Comparison of ENCODE assay signal across 18 mouse cellular contexts in genomic region chr6:142413845-142414244, GRCm38 (mm10). TPM values are rescaled to one million over a fixed set of nuclear protein-coding genes. Genes with fewer than 3 reads are reported as not detected.
DNase-seq lines count a peak whose midpoint lies in the region; ATAC-seq and TF ChIP-seq lines count a peak whose summit lies in the region.
"Had no signal": no experiment of that assay in that cellular context is flagged by ENCODE, and none has a peak within 500 bp of the region (broad histone marks: within the 10 kb centered on the region; RNA-seq: fewer than 3 reads in every experiment).

No protein-coding gene starts in this region.

- H3K9ac ChIP-seq in forebrain, embryonic 12.5 days = no peak overlapping the region
- H3K9ac ChIP-seq in forebrain, postnatal 0 days = no peak overlapping the region
- H3K9ac ChIP-seq in midbrain, embryonic 13.5 days (replicated peaks) = no peak overlapping the region
- no peak overlapping the region for H3K9ac ChIP-seq in lung, postnatal 0 days (replicated peaks; ENCODE audit: low read depth)
- H3K9ac ChIP-seq: liver, embryonic 15.5 days had no signal

- no peak overlapping the region for H3K27ac ChIP-seq in forebrain, embryonic 12.5 days
- H3K27ac ChIP-seq in forebrain, postnatal 0 days (ENCODE audit: low read depth, low read length) = no peak overlapping the region
- no peak overlapping the region for H3K27ac ChIP-seq in hindbrain, embryonic 10.5 days
- no peak overlapping the region for H3K27ac ChIP-seq in midbrain, embryonic 13.5 days
- no peak overlapping the region for H3K27ac ChIP-seq in lung, postnatal 0 days (ENCODE audit: low read length)
- H3K27ac ChIP-seq: liver, embryonic 15.5 days had no signal

- no peak for TF ChIP-seq EP300 in lung, postnatal 0 days (IDR thresholded peaks at IDR 0.05)

- no peaks in the 10 kb centered on the region for H3K9me3 ChIP-seq in forebrain, embryonic 12.5 days
- no peaks in the 10 kb centered on the region for H3K9me3 ChIP-seq in forebrain, postnatal 0 days (ENCODE audit: low read length)
- H3K9me3 ChIP-seq in E14TG2a.4 (ENCODE audit: low read length) = no peaks in the 10 kb centered on the region
- H3K9me3 ChIP-seq in hindbrain, embryonic 10.5 days = no peaks in the 10 kb centered on the region
- no peaks in the 10 kb centered on the region for H3K9me3 ChIP-seq in midbrain, embryonic 13.5 days
- no peaks in the 10 kb centered on the region for H3K9me3 ChIP-seq in lung, postnatal 0 days (ENCODE audit: low read length)
- H3K9me3 ChIP-seq: liver, embryonic 15.5 days had no signal

- ATAC-seq in forebrain, embryonic 12.5 days (ENCODE audit: low FRiP score) = no peak
- ATAC-seq in forebrain, postnatal 0 days = no peak
- no peak for ATAC-seq in midbrain, embryonic 13.5 days
- no peak for ATAC-seq in lung, postnatal 0 days
- no peak for ATAC-seq in activated CD4-positive, CD25-positive, alpha-beta regulatory T cell, adult 4 months
- ATAC-seq: intestine, embryonic 16.5 days had no signal

- H3K4me2 ChIP-seq in forebrain, embryonic 12.5 days = peak overlapping the region; percentile 60
- no peak overlapping the region for H3K4me2 ChIP-seq in forebrain, postnatal 0 days (ENCODE audit: low read depth)
- H3K4me2 ChIP-seq in midbrain, embryonic 13.5 days (replicated peaks) = peak overlapping the region; percentile 63
- no peak overlapping the region for H3K4me2 ChIP-seq in lung, postnatal 0 days (replicated peaks; ENCODE audit: low read depth, low read length)

- WGBS in forebrain, embryonic 12.5 days = 11% methylated on average over 12 of the region's 12 CpGs
- 9% methylated on average over 12 of the region's 12 CpGs for WGBS in forebrain, postnatal 0 days
- 7% methylated on average over 12 of the region's 12 CpGs for WGBS in hindbrain, embryonic 10.5 days
- WGBS in midbrain, embryonic 13.5 days = 15% methylated on average over 12 of the region's 12 CpGs
- 20% methylated on average over 12 of the region's 12 CpGs for WGBS in lung, postnatal 0 days

- H3K36me3 ChIP-seq in forebrain, embryonic 12.5 days (replicated peaks) = no peaks in the 10 kb centered on the region
- H3K36me3 ChIP-seq in forebrain, postnatal 0 days (ENCODE audit: insufficient read depth) = no peaks in the 10 kb centered on the region
- no peaks in the 10 kb centered on the region for H3K36me3 ChIP-seq in E14TG2a.4 (ENCODE audit: insufficient read depth, low read length)
- no peaks in the 10 kb centered on the region for H3K36me3 ChIP-seq in hindbrain, embryonic 10.5 days
- no peaks in the 10 kb centered on the region for H3K36me3 ChIP-seq in midbrain, embryonic 13.5 days
- no peaks in the 10 kb centered on the region for H3K36me3 ChIP-seq in lung, postnatal 0 days (ENCODE audit: insufficient read depth, low read length)
- H3K36me3 ChIP-seq: liver, embryonic 15.5 days had no signal

- H3K4me1 ChIP-seq in forebrain, embryonic 12.5 days = peaks cover 20% of the 10 kb centered on the region
- no peaks in the 10 kb centered on the region for H3K4me1 ChIP-seq in forebrain, postnatal 0 days (ENCODE audit: insufficient read depth)
- H3K4me1 ChIP-seq in E14TG2a.4 (replicated peaks; ENCODE audit: low read depth, low read length) = peaks cover 12% of the 10 kb centered on the region
- H3K4me1 ChIP-seq in hindbrain, embryonic 10.5 days (replicated peaks) = peaks cover 16% of the 10 kb centered on the region
- H3K4me1 ChIP-seq in midbrain, embryonic 13.5 days (replicated peaks) = peaks cover 16% of the 10 kb centered on the region
- H3K4me1 ChIP-seq in lung, postnatal 0 days (ENCODE audit: insufficient read depth, low read depth, low read length) = peaks cover 3% of the 10 kb centered on the region; the same call in 1 of the 2 replicates
- H3K4me1 ChIP-seq: liver, embryonic 15.5 days had no signal

- H3K4me3 ChIP-seq in forebrain, embryonic 12.5 days (replicated peaks) = no peak overlapping the region
- no peak overlapping the region for H3K4me3 ChIP-seq in forebrain, postnatal 0 days (ENCODE audit: low read depth, low read length)
- peak overlapping the region; percentile 57 for H3K4me3 ChIP-seq in E14TG2a.4 (replicated peaks; ENCODE audit: low read length)
- H3K4me3 ChIP-seq in hindbrain, embryonic 10.5 days = 0 out of 2 replicates have a peak overlapping the region, but pooled peaks have one; percentile 53
- H3K4me3 ChIP-seq in midbrain, embryonic 13.5 days (replicated peaks) = peak overlapping the region; percentile 39
- no peak overlapping the region for H3K4me3 ChIP-seq in lung, postnatal 0 days (ENCODE audit: low read depth, low read length)
- H3K4me3 ChIP-seq: liver, embryonic 15.5 days had no signal

- H3K27me3 ChIP-seq in forebrain, embryonic 12.5 days = peaks cover 41% of the 10 kb centered on the region
- H3K27me3 ChIP-seq in forebrain, postnatal 0 days (ENCODE audit: insufficient read depth, low read length) = peaks cover 13% of the 10 kb centered on the region; the same call in 1 of the 2 replicates
- H3K27me3 ChIP-seq in E14TG2a.4 (ENCODE audit: insufficient read depth, low read length) = peaks cover 30% of the 10 kb centered on the region
- peaks cover 40% of the 10 kb centered on the region for H3K27me3 ChIP-seq in hindbrain, embryonic 10.5 days (ENCODE audit: insufficient read depth, poor library complexity, severe bottlenecking)
- H3K27me3 ChIP-seq in midbrain, embryonic 13.5 days = peaks cover 33% of the 10 kb centered on the region
- H3K27me3 ChIP-seq in lung, postnatal 0 days (replicated peaks; ENCODE audit: insufficient read depth, low read length) = no peaks in the 10 kb centered on the region

- no peak for DNase-seq in forebrain, postnatal 0 days
- DNase-seq in hindbrain, embryonic 10.5 days (ENCODE audit: low spot score) = peak; percentile 12
- no peak for DNase-seq in lung, postnatal 0 days (ENCODE audit: low spot score)
- DNase-seq in cerebellum, adult 18-20 months = no peak
- DNase-seq: B cell, adult 2 months; cerebellum, postnatal 36 days; layer of hippocampus, adult 9-11 months; lung, postnatal 4 days; thymus, postnatal 4 days had no signal

- TF ChIP-seq CTCF in forebrain, postnatal 0 days (IDR thresholded peaks at IDR 0.05; ENCODE audit: low read depth) = no peak
- TF ChIP-seq CTCF in E14TG2a.4 (conservative IDR thresholded peaks at IDR 0.05; ENCODE audit: low read length) = no peak
- no peak for TF ChIP-seq CTCF in lung, postnatal 0 days (IDR thresholded peaks at IDR 0.05)

RNA-seq across cellular contexts. Expression of gene Spx, which starts 0.6 kb away (rescaled TPM):
- polyA plus RNA-seq in forebrain, embryonic 12.5 days (2016; fragmentation: Nextera tagmentation; extraction: Ambion mirVana) = 0.46 and 1.0 TPM in 2 replicates
- 0.38 and 0.62 TPM in 2 replicates for total RNA-seq in forebrain, postnatal 0 days (2014; rRNA removed)
- polyA plus RNA-seq in forebrain, postnatal 0 days (2015; fragmentation: Nextera tagmentation; extraction: Ambion mirVana) = 0.65 TPM in 2 replicates
- polyA plus RNA-seq in hindbrain, embryonic 10.5 days (2016; fragmentation: Nextera tagmentation; extraction: Ambion mirVana) = 1.9 and 2.8 TPM in 2 replicates
- polyA plus RNA-seq in midbrain, embryonic 13.5 days (2015; fragmentation: Nextera tagmentation; extraction: Ambion mirVana) = 5.5 and 6.5 TPM in 2 replicates
- polyA plus RNA-seq in lung, postnatal 0 days (2015; fragmentation: Nextera tagmentation; extraction: Ambion mirVana) = 0.38 and 0.43 TPM in 2 replicates
- under 1 TPM in 1 of 2 experiments, not detected in 1; 0.79 TPM for polyA plus RNA-seq in activated CD4-positive, CD25-positive, alpha-beta regulatory T cell, adult 4 months (2017; shearing (Covaris generic))

RNA-seq across cellular contexts. Expression of gene Golt1b, which starts 26.8 kb away (rescaled TPM):
- 93.1 and 95.5 TPM in 2 replicates for polyA plus RNA-seq in forebrain, embryonic 12.5 days (2016; fragmentation: Nextera tagmentation; extraction: Ambion mirVana)
- 44.0 and 58.5 TPM in 2 replicates for total RNA-seq in forebrain, postnatal 0 days (2014; rRNA removed)
- 67.6 and 72.0 TPM in 2 replicates for polyA plus RNA-seq in forebrain, postnatal 0 days (2015; fragmentation: Nextera tagmentation; extraction: Ambion mirVana)
- polyA plus RNA-seq in hindbrain, embryonic 10.5 days (2016; fragmentation: Nextera tagmentation; extraction: Ambion mirVana) = 100 and 118 TPM in 2 replicates
- polyA plus RNA-seq in midbrain, embryonic 13.5 days (2015; fragmentation: Nextera tagmentation; extraction: Ambion mirVana) = 86.3 and 93.2 TPM in 2 replicates
- 49.1 and 56.6 TPM in 2 replicates for polyA plus RNA-seq in lung, postnatal 0 days (2015; fragmentation: Nextera tagmentation; extraction: Ambion mirVana)
- polyA plus RNA-seq in activated CD4-positive, CD25-positive, alpha-beta regulatory T cell, adult 4 months (2017; shearing (Covaris generic)) = 10 to 100 TPM; 49.1 to 50.1 TPM

RNA-seq across cellular contexts. Expression of gene Recql, which starts 27.0 kb away (rescaled TPM):
- 42.1 and 45.2 TPM in 2 replicates for polyA plus RNA-seq in forebrain, embryonic 12.5 days (2016; fragmentation: Nextera tagmentation; extraction: Ambion mirVana)
- 19.1 and 19.4 TPM in 2 replicates for total RNA-seq in forebrain, postnatal 0 days (2014; rRNA removed)
- polyA plus RNA-seq in forebrain, postnatal 0 days (2015; fragmentation: Nextera tagmentation; extraction: Ambion mirVana) = 20.4 and 20.8 TPM in 2 replicates
- 36.4 and 37.0 TPM in 2 replicates for polyA plus RNA-seq in hindbrain, embryonic 10.5 days (2016; fragmentation: Nextera tagmentation; extraction: Ambion mirVana)
- polyA plus RNA-seq in midbrain, embryonic 13.5 days (2015; fragmentation: Nextera tagmentation; extraction: Ambion mirVana) = 31.2 and 34.1 TPM in 2 replicates
- 12.4 and 15.4 TPM in 2 replicates for polyA plus RNA-seq in lung, postnatal 0 days (2015; fragmentation: Nextera tagmentation; extraction: Ambion mirVana)
- polyA plus RNA-seq in activated CD4-positive, CD25-positive, alpha-beta regulatory T cell, adult 4 months (2017; shearing (Covaris generic)) = 10 to 100 TPM; 37.2 to 60.4 TPM

RNA-seq across cellular contexts. Expression of gene Gys2, which starts 59.1 kb away (rescaled TPM):
- not detected in 2 replicates for polyA plus RNA-seq in forebrain, embryonic 12.5 days (2016; fragmentation: Nextera tagmentation; extraction: Ambion mirVana)
- total RNA-seq in forebrain, postnatal 0 days (2014; rRNA removed) = not detected in 2 replicates
- polyA plus RNA-seq in forebrain, postnatal 0 days (2015; fragmentation: Nextera tagmentation; extraction: Ambion mirVana) = 0.23 TPM in 1 of 2 replicates, not detected in the other
- polyA plus RNA-seq in hindbrain, embryonic 10.5 days (2016; fragmentation: Nextera tagmentation; extraction: Ambion mirVana) = 0.08 TPM in 1 of 2 replicates, not detected in the other
- polyA plus RNA-seq in midbrain, embryonic 13.5 days (2015; fragmentation: Nextera tagmentation; extraction: Ambion mirVana) = 0.05 TPM in 1 of 2 replicates, not detected in the other
- polyA plus RNA-seq in lung, postnatal 0 days (2015; fragmentation: Nextera tagmentation; extraction: Ambion mirVana) = not detected in 2 replicates
- not detected for polyA plus RNA-seq in activated CD4-positive, CD25-positive, alpha-beta regulatory T cell, adult 4 months (2017; shearing (Covaris generic))
- total RNA-seq: left cerebral cortex, postnatal 36 days had no signal
- polyA plus RNA-seq: neural tube, embryonic 14.5 days; stomach, embryonic 14.5 days had no signal

Comparison
In these comparisons a context has a peak if more than half of its experiments do, and no peak if none do; other contexts are left out.
1. H3K4me2 ChIP-seq: peak in forebrain, embryonic 12.5 days (single experiment) and midbrain, embryonic 13.5 days (single experiment); none in forebrain, postnatal 0 days (single experiment) and lung, postnatal 0 days (single experiment).
2. H3K4me3 ChIP-seq: peak in E14TG2a.4 (single experiment), hindbrain, embryonic 10.5 days (single experiment) and midbrain, embryonic 13.5 days (single experiment); none in forebrain, embryonic 12.5 days (single experiment), forebrain, postnatal 0 days (single experiment) and lung, postnatal 0 days (single experiment).